Mouse (Mus musculus): ENCODE data around the gene Acly. TPM values are rescaled to one million over a fixed set of nuclear protein-coding genes. Genes with fewer than 3 reads are reported as not detected.
"Not testable (repeated sequence)": the region's sequence is repeated elsewhere in the genome, so short reads cannot be mapped to it uniquely, and the experiment has no call there.

Acly gene
- polyA plus RNA-seq, 1 experiment from 2014 or later: 160 TPM

DNA sequence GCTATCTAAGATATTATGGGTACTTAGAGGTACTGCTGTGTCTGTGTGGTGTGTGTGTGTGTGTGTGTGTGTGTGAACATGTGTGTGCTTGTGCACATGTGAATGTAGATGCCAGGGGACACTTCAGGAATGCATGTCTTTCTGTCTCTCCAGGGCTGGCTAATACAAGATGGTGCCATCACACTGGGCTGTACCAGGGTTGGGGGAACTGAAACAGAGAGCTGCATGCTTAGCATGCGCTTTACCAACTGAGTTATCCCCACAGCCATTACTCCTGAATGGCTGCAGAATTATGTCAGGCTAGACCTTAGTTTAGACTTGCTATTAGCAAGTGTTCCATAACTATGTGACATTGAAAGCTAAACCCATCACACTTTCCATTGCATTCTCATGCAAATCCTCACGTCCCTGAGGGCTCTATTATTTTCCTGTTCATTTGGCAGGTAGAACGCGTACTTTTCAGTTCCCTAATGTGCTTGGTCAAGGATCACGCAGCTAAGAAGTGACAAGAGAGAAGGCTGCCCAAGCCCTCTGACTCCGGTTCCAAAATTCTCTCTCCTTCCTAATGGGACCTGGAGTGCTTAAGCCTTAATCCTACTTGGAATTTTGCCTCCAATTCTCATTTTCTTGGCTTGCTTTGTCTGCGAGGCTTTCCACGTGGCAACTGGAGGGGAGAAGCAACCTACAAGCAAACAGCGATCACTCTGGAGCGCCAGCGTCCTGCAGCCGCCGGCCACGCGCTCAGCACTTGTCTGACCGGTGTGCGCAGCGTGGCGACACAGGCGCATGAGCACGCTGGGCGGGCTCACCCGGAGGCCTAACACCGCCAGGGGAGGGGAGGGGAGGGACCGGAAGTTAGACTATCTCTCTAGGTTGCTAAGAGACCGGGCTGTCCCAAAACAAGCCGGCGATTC lies 17.3 kb upstream of the Acly start, which contains the start of gene Ttc25:
Ttc25 (plus strand) TSS at position 776 of the 914 bp plus-strand sequence.
- Histone ChIP-seq H3K4me3 (peak within 1 kb of the TSS; percentile 46), H3K36me3 (no peaks in the 10 kb centered on the region), H3K4me2 (replicated peaks) (peak within 1 kb of the TSS; percentile 67), H3K9ac (peak within 1 kb of the TSS; percentile 65), H3K4me1 (peaks cover 10% of the 10 kb centered on the region; the same call in 1 of the 2 replicates), H3K9me3 (no peaks in the 10 kb centered on the region; the same call in 1 of the 2 replicates), H3K27me3 (no peaks in the 10 kb centered on the region), H3K27ac (no peak within 1 kb of the TSS; the same call in 1 of the 2 replicates)
- peak; percentile 97 for ATAC-seq (ENCODE audit: low FRiP score, low read depth)
- WGBS: 4% methylated on average over 28 of the region's 28 CpGs

DNA sequence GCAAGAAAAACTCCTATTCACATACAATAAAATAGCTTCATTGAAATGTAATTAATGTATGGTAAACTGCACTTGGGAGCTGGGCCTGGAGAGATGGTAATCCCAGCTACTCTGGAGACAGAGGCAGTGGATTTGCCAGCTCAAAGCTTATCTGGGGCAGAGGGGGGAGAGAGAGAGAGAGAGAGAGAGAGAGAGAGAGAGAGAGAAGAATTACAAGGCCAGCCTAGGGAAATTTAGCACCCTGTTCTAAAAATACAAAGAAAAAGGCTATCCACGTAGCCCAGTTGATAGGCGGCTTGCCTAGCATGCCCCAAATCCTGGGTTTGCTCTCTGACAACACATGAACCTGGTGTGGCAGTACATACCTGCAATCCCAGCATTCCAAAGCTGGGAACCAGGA lies 13.8 kb upstream of the Acly start:
- peaks cover 10% of the 10 kb centered on the region; the same call in 1 of the 2 replicates for H3K4me1 ChIP-seq
- no peaks in the 10 kb centered on the region for H3K9me3 ChIP-seq

DNA sequence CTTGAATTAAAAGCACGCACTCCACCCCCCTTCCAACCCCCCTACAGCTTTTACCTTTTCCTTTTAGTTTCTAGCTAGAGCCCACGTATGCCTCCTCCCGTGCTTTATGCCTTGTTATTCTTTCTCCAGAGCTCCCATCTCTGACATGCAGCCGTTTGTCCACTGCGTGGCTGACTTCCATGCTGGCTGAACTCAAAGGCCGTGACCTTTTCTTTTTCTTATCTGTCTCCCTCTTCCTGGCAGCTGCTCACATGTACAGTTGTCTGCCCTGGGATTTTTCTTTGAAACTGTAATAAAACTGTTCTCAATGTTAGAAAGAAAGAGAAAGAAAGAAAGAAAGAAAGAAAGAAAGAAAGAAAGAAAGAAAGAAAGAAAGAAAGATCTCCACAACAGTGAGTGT lies 13.2 kb upstream of the Acly start:
- ATAC-seq (ENCODE audit: low FRiP score, low read depth): no peak
- WGBS: 53% methylated on average over 6 of the region's 6 CpGs
- H3K27ac ChIP-seq: no peak overlapping the region

More for the DNA sequence above, 13.8 kb upstream of the Acly start:
- Histone ChIP-seq H3K4me2 (replicated peaks) (no peak overlapping the region), H3K9ac (no peak overlapping the region), H3K27me3 (no peaks in the 10 kb centered on the region), H3K27ac (no peak overlapping the region), H3K36me3 (no peaks in the 10 kb centered on the region), H3K4me3 (no peak overlapping the region)
- WGBS: 91% methylated on average over 2 of the region's 2 CpGs
- no peak for ATAC-seq (ENCODE audit: low FRiP score, low read depth)

DNA sequence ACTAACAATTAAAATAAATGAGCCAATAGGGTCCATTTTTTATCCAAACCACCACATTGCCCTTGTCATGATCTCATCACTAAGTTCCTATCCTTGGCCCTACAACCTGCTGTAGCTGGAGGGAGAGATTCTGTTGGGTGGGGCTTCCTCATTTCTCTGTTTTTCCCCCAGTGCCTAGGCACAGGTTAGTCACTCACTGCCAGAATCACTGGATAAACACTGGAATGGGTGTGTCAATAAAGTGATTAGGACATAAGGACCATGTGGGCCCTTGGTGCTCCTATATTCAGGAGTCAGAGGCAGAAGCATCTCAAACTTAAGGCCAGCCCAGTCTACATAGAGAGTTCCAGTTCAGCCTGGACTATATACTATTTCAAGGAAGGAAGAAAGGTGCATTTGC lies 8.7 kb upstream of the Acly start:
- H3K27me3 ChIP-seq: no peaks in the 10 kb centered on the region
- no peaks in the 10 kb centered on the region for H3K4me1 ChIP-seq
- H3K9ac ChIP-seq: no peak overlapping the region
- no peak overlapping the region for H3K4me2 ChIP-seq (replicated peaks)
- ATAC-seq (ENCODE audit: low FRiP score, low read depth): no peak
- H3K27ac ChIP-seq: no peak overlapping the region
- H3K9me3 ChIP-seq: peaks cover 3% of the 10 kb centered on the region; the same call in 1 of the 2 replicates
- no peaks in the 10 kb centered on the region for H3K36me3 ChIP-seq
- no peak overlapping the region for H3K4me3 ChIP-seq

More for the DNA sequence above, 13.2 kb upstream of the Acly start:
- Histone ChIP-seq H3K4me2 (replicated peaks) (no peak overlapping the region), H3K9me3 (no peaks in the 10 kb centered on the region), H3K27me3 (no peaks in the 10 kb centered on the region), H3K36me3 (no peaks in the 10 kb centered on the region), H3K9ac (no peak overlapping the region), H3K4me1 (peaks cover 8% of the 10 kb centered on the region; the same call in 1 of the 2 replicates), H3K4me3 (no peak overlapping the region)

DNA sequence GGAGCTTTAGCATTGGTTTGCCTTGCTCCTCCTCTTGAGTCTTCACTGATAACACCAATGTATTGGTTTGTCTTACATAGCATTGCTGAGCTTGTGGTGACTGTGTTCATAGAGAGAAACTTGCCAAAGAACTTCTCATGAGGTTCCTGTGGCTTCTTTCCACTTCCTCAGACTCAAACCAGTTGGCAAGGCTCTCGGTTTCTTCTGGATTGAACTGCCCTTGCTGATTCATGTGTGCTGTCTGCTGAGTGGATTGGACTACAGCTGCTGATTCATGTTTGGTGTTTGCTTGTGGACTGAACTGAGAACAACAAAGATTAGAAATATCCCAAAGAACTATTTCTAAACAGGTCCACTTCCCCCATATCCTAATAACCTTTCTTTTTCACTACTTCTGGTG lies 8.2 kb upstream of the Acly start:
- no peak overlapping the region for H3K4me2 ChIP-seq (replicated peaks)
- H3K27me3 ChIP-seq: no peaks in the 10 kb centered on the region
- no peak overlapping the region for H3K4me3 ChIP-seq
- no peak overlapping the region for H3K27ac ChIP-seq
- H3K9ac ChIP-seq: no peak overlapping the region
- ATAC-seq (ENCODE audit: low FRiP score, low read depth): no peak
- WGBS: 92% methylated on average over 1 of the region's 1 CpGs
- H3K9me3 ChIP-seq: peaks cover 3% of the 10 kb centered on the region; the same call in 1 of the 2 replicates
- H3K4me1 ChIP-seq: no peaks in the 10 kb centered on the region
- no peaks in the 10 kb centered on the region for H3K36me3 ChIP-seq

DNA sequence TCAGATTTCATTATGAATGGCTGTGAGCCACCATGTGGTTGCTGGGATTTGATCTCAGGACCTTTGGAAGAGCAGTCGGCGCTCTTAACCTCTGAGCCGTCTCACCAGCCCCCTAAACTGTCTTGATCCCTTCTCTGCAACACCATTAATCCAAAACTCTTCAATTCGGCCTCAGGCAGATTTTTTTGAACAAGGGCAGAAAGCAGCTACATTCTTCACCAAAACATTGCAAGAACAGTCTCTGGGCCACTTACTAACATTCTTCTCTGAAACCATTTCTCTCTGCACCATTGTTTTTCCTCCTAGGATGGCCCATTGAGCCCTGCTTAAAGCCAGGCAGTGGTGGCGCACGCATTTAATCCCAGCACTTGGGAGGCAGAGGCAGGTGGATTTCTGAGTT lies 7.0 kb upstream of the Acly start:
- not testable (repeated sequence) for H3K4me3 ChIP-seq; ATAC-seq (ENCODE audit: low FRiP score, low read depth); H3K27ac ChIP-seq; H3K4me2 ChIP-seq (replicated peaks); H3K4me1 ChIP-seq; H3K36me3 ChIP-seq; H3K9me3 ChIP-seq; H3K9ac ChIP-seq; H3K27me3 ChIP-seq
- WGBS: 83% methylated on average over 6 of the region's 6 CpGs

DNA sequence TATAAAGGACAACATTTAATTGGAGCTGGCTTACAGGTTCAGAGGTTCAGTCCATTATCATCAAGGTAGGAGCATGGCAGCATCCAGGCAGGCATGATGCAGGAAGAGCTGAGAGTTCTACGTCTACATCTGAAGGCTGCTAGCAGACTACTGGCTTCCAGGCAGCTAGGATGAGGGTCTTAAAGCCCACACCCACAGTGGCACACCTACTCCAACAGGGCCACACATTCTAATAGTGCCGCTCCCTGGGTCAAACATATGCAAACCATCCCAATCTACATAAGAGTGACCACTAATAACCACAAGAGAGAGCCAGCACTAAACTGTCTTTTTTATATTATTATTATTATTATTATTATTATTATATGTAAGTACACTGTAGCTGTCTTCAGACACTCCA lies 6.6 kb upstream of the Acly start:
- H3K4me3 ChIP-seq; H3K9me3 ChIP-seq; ATAC-seq (ENCODE audit: low FRiP score, low read depth); H3K27me3 ChIP-seq; H3K36me3 ChIP-seq; H3K4me1 ChIP-seq; H3K27ac ChIP-seq; H3K4me2 ChIP-seq (replicated peaks); H3K9ac ChIP-seq: not testable (repeated sequence)
- WGBS: 88% methylated on average over 2 of the region's 2 CpGs

DNA sequence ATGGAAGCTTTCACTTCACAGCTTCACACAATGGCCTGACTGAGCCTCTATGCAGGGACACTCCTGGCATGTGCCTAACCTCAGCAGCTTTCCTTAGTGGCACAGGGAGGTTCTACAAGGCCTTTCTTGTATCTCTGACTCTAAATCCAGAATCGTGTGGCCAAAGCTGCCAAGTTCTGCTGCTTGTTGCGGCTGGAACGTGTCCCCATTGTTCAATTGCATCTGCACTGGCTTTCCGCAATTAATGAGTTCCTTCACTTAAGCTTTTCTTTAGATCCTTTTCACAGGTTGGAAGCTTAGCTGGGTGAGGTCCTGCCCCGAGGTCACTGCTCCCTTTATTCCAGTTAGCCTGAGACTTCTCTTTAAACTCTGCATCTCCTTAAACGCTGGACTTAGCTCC lies 6.1 kb upstream of the Acly start:
- Histone ChIP-seq H3K27me3 (no peaks in the 10 kb centered on the region), H3K27ac (no peak overlapping the region), H3K36me3 (no peaks in the 10 kb centered on the region), H3K4me1 (no peaks in the 10 kb centered on the region), H3K9me3 (peaks cover 3% of the 10 kb centered on the region; the same call in 1 of the 2 replicates), H3K9ac (no peak overlapping the region), H3K4me2 (replicated peaks) (no peak overlapping the region), H3K4me3 (no peak overlapping the region)
- 82% methylated on average over 6 of the region's 6 CpGs for WGBS
- no peak for ATAC-seq (ENCODE audit: low FRiP score, low read depth)

DNA sequence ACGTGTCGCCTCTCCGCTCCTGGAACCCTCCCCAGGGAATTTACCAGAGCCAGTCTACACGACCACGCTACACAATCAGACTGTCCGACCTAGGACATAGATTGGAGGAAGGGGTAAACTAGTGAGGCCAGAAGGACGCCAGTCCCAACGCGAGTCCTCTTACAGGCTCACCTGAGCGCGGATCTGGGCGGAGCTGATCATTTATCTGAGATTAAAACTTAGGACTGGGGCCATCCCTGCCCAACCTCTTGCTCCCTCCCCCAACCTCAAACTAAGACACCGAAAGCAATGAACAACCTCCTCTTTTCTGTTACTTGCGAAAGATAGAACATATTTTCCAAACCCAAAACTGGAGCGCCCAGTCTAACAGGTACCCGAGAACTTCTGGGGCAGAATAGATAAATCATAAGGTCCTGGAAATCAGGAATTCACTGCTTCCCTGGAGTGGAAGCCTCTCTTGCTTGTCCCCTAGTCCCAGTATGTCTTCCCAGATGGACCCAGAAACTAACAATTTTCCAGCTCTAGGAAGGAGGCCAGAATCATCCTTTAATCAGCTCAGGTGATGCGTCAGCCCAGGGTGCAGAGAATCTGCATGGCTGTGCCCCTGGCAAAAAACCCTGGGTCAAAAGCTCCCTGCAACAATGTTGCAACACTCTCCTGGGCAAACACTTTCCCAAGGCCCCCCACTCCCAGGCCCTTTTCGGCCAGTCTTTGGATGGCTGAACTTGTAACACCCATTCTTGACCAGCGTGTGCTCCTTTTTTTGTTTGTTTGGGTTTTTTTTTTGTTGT lies 770 bp upstream of the Acly start:
- 24% methylated on average over 19 of the region's 19 CpGs for WGBS
- Histone ChIP-seq H3K36me3 (peaks cover 12% of the 10 kb centered on the region), H3K27ac (peak overlapping the region; percentile 72), H3K4me3 (peak overlapping the region; percentile 82), H3K9ac (peak overlapping the region; percentile 73), H3K9me3 (no peaks in the 10 kb centered on the region), H3K4me2 (replicated peaks) (peak overlapping the region; percentile 94), H3K27me3 (no peaks in the 10 kb centered on the region), H3K4me1 (peaks cover 35% of the 10 kb centered on the region)
- ATAC-seq (ENCODE audit: low FRiP score, low read depth): no peak

DNA sequence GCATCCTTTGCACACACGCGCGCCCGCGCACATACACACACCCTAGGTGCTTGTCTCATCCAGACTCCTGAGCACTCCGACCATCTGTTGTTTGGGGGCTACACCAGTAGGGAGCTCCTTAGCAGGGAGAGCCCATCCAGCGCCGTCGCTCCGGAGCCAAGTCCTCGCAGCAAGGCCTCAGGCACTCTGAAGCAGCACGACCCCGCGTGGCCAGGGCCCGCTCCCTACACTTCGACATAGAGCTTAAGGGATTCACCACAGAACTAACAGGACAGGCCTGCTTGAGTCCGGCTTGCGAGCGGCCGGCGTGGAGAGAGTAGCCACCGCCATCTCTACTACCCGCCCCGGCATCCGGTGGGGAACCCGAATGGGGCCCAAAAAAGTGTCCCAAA lies 738 bp downstream of the Acly start:
- ATAC-seq (ENCODE audit: low FRiP score, low read depth): peak; percentile 4; the same call in 1 of the 2 replicates
- peak overlapping the region; percentile 82 for H3K4me3 ChIP-seq
- peak overlapping the region; percentile 88 for H3K9ac ChIP-seq
- peaks cover 35% of the 10 kb centered on the region for H3K4me1 ChIP-seq
- no peaks in the 10 kb centered on the region for H3K27me3 ChIP-seq
- H3K4me2 ChIP-seq (replicated peaks): peak overlapping the region; percentile 94
- WGBS: 1% methylated on average over 26 of the region's 26 CpGs
- H3K27ac ChIP-seq: peak overlapping the region; percentile 93
- H3K9me3 ChIP-seq: no peaks in the 10 kb centered on the region
- H3K36me3 ChIP-seq: peaks cover 27% of the 10 kb centered on the region

DNA sequence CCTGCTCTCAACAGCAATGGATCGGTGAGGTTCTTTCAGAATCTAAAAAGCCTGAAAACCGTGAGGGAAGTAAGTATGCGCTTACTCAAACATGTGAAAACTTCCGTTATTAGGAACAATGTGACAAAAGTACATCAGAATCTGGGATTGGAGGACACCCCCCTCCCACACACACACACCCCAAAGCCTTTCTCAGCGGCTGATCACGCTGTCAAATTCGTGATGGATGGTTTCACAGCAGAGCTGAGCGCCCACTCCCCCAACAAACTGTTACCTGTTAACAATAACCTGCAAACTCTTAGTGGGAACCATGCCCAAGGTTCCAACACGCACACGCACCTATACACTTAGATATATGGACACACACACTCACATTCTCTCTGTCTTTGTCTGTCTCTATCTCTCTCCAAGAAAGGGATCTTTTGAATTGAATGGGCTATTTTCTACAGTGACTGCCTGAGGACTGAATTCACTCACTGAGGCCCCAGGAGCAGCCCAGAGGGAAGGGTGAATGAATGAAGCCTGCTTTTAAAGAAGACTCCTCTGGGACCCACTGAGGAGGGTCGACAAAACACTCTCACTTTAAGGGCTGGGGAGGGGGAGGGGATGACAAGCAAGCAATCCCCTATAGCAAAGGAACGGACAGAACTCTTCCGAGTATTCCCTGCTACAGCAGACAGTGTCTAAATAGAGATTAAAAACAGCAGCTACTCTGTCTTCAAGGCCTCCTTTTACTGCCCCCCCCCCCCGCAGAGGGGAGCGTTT lies 1.6 kb downstream of the Acly start:
- Histone ChIP-seq H3K4me3 (peak overlapping the region; percentile 82), H3K9ac (peak overlapping the region; percentile 88), H3K27ac (no peak overlapping the region), H3K9me3 (no peaks in the 10 kb centered on the region), H3K4me1 (peaks cover 35% of the 10 kb centered on the region), H3K27me3 (no peaks in the 10 kb centered on the region), H3K36me3 (peaks cover 35% of the 10 kb centered on the region), H3K4me2 (replicated peaks) (peak overlapping the region; percentile 94)
- ATAC-seq (ENCODE audit: low FRiP score, low read depth): no peak
- WGBS: 9% methylated on average over 15 of the region's 15 CpGs

All from limb, embryonic 13.5 days (tissue).